Mouse (Mus musculus) midbrain, embryonic 14.5 days (tissue): ENCODE measurements at regions not wholly inside any gene's neighbourhood (a gene's known extent, or its start where the extent isn't known, plus 50 kb on each side); places are given as distances from the start of the nearest gene placed in this dataset.
A peak's percentile ranks its signal among the peaks of the same experiment; 100 is the strongest.

Source experiments
- ATAC-seq: fragments of 200-750 bp; cut with Nextera tagmentation; 2 replicates; pipeline ENCODE4 v1.8.0; 2017; ENCODE audit warnings: moderate number of reproducible peaks, moderate library complexity; ENCODE audit not compliant: low FRiP score, low TSS enrichment
- DNase-seq: peaks from one replicate; pipeline ENCODE4 v3.0.0-alpha.2; 2015
- H3K27ac ChIP-seq: fragments of 300-500 bp; sonication (generic); replicated peaks from 2 replicates; pipeline ENCODE4 v1.5.1; 2014; ENCODE audit warnings: mild to moderate bottlenecking, low read depth, low read length, moderate library complexity
- H3K27me3 ChIP-seq: fragments of 300-500 bp; sonication (generic); 2 replicates; pipeline ENCODE4 v1.6.1; 2014; ENCODE audit warnings: low read length, control low read depth, mixed read lengths; ENCODE audit not compliant: control insufficient read depth, insufficient read depth
- H3K36me3 ChIP-seq: fragments of 300-500 bp; sonication (generic); 2 replicates; pipeline ENCODE4 v1.6.1; 2014; ENCODE audit warnings: low read length, control low read depth; ENCODE audit not compliant: control insufficient read depth, insufficient read depth
- H3K4me1 ChIP-seq: fragments of 300-500 bp; sonication (generic); 2 replicates; pipeline ENCODE4 v1.6.1; 2014; ENCODE audit warnings: mild to moderate bottlenecking, antibody characterized with exemption, low read length, control low read depth; ENCODE audit not compliant: control insufficient read depth, insufficient read depth
- H3K4me2 ChIP-seq: fragments of 300-500 bp; sonication (generic); 2 replicates; pipeline ENCODE4 v1.6.1; 2014; ENCODE audit warnings: mild to moderate bottlenecking, low read length, moderate library complexity
- H3K4me3 ChIP-seq: fragments of 300-500 bp; sonication (generic); replicated peaks from 2 replicates; pipeline ENCODE4 v1.5.1; 2014; ENCODE audit warnings: low read depth, low read length
- H3K9ac ChIP-seq: fragments of 300-500 bp; sonication (generic); replicated peaks from 2 replicates; pipeline ENCODE4 v1.6.1; 2014; ENCODE audit warnings: mild to moderate bottlenecking, low read length, moderate library complexity
- H3K9me3 ChIP-seq: fragments of 300-500 bp; sonication (generic); 2 replicates; pipeline ENCODE4 v1.6.1; 2016; ENCODE audit warnings: low read length, control low read depth, mixed read lengths; ENCODE audit not compliant: control insufficient read depth
- WGBS: fragments of 180-500 bp; shearing (Covaris S2); extraction: QIAGEN DNeasy Blood & Tissue Kit; methylation state at CpG from one replicate; pipeline ENCODE4 v1.1.7; 2014; 5-methylcytosine and 5-hydroxymethylcytosine counted together

DNA sequence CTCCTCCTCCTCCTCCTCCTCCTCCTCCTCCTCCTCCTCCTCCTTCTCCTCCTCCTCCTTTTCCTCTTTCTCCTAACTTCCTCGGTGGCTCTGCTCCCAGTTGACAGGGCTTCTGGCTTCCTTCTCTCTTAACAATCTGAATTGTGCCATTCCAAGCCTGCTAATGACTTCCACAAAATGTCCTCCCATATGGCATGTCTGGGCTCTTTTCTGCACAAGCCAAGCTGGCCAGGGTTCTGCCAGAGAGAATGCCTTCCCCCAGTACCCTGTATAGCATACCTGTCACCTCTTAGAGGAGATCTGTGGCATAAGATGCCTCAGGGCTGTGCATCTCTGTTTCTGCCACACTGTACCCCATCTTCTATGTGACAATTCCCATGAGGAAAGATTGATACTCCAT lies 70.0 kb upstream of the B3gat1 start:
- Histone ChIP-seq H3K4me1 (no peaks in the 10 kb centered on the region; the same call in 1 of the 2 replicates), H3K27me3 (no peaks in the 10 kb centered on the region), H3K9me3 (no peaks in the 10 kb centered on the region), H3K27ac (no peak overlapping the region), H3K36me3 (no peaks in the 10 kb centered on the region), H3K4me2 (no peak overlapping the region), H3K4me3 (no peak overlapping the region), H3K9ac (no peak overlapping the region)
- 100% methylated on average over 1 of the region's 1 CpGs for WGBS
- ATAC-seq (no peak), DNase-seq (no peak)

DNA sequence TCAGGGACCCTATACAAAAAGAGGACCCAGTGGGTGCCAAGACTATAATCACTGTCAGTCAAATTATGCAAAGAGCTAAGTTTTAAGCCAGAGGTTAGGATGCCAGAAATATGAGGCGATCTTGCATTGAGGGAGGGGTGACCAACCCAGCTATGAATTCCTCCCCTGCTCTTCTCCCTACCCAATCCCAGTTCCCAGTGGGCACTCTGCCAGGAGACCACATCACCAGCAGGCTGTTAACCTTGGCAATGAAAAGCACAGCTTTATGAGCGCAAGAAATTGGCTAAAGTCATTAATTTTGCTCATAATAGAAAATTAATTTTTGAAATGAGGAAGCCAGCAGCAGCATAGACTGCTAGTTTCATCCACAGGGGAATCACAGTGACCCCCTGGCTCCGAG lies 65.7 kb upstream of the B3gat1 start:
- Histone ChIP-seq H3K27me3 (no peaks in the 10 kb centered on the region), H3K4me1 (no peaks in the 10 kb centered on the region; the same call in 1 of the 2 replicates), H3K9me3 (no peaks in the 10 kb centered on the region), H3K36me3 (no peaks in the 10 kb centered on the region), H3K27ac (no peak overlapping the region), H3K9ac (no peak overlapping the region), H3K4me3 (no peak overlapping the region), H3K4me2 (no peak overlapping the region)
- WGBS, result 76% methylated on average over 3 of the region's 3 CpGs
- ATAC-seq (no peak), DNase-seq (peak; percentile 27)

DNA sequence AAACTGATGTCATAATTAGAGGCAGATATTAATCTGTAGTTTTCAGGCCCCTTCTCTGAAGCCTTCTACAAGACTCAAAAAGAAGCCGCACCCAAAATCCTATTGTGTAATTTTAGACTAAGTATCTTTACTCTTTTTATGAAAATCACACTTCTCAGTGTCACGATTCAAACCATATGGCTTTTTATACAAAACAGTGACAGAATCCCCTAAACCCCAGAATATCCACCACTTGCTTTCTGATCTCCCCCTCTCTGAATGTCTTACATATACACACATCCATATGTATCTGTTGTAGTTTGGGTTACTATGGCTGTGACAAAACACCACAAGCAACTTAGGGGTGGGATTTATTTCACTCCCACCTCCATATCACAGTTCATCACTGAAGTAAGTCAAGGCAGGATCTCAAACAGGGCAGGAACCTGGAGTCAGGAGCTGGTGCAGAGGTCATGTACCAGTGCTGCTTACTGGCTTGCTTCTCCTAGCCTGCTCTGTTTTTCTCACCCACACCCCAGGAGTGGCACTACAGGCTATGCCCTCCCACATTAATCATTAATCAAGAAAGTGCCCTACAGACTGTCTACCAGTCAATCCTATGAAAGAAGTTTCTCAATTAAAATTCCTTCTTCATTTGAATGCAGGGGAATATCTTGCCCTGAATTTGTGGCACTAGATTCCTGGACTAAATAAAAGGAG lies 59.3 kb upstream of the B3gat1 start:
- Histone ChIP-seq H3K4me3 (no peak overlapping the region), H3K27ac (no peak overlapping the region), H3K4me2 (no peak overlapping the region), H3K4me1 (no peaks in the 10 kb centered on the region), H3K9me3 (no peaks in the 10 kb centered on the region), H3K9ac (no peak overlapping the region), H3K27me3 (no peaks in the 10 kb centered on the region), H3K36me3 (no peaks in the 10 kb centered on the region)
- DNase-seq (no peak), ATAC-seq (no peak)
- WGBS, result 99% methylated on average over 2 of the region's 2 CpGs

DNA sequence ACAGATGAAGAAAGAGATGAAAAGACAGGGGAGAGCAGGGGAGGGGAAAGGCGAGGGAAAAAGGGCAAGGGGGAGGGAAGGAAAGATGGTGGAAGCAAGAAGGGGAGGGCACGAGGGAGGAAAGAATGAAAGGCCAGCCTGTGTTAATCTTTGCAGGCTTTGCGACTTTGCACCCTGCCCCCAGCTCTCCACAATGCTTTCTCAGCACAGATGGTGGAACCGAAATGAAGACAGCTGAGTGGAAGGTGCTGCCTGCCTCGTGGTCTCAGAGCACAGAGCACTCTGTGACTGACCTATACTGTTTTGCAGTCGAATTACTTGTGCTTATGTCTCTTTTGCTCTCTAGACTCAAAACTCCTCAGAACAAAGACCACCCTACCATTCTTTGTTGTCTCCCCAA lies 55.2 kb upstream of the B3gat1 start:
- no peaks in the 10 kb centered on the region for H3K9me3 ChIP-seq
- 16% methylated on average over 6 of the region's 6 CpGs for WGBS
- peak; percentile 11 for DNase-seq
- H3K4me1 ChIP-seq, result no peaks in the 10 kb centered on the region
- no peak overlapping the region for H3K9ac ChIP-seq
- no peaks in the 10 kb centered on the region for H3K36me3 ChIP-seq
- H3K27ac ChIP-seq, result no peak overlapping the region
- H3K4me2 ChIP-seq, result no peak overlapping the region
- no peak for ATAC-seq
- no peak overlapping the region for H3K4me3 ChIP-seq
- H3K27me3 ChIP-seq, result no peaks in the 10 kb centered on the region

DNA sequence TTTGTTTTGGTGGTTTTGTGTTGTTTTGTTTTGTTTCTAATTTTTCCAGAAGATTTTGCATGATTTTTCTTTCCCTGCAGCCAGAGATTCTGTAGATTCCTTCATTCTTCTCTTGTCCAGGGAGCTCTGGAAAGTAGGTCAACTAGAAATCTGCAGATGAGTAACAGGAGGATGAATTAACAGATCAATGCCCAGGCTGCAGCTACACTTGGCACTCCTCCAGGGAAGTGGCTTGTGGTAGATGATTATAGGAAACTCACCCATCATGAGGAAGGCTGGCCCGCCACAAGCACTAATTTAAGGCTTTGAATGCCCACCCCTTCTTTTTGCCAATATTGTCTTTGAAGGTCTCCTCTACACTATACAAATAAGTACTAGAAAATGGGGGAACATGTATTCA lies 52.0 kb upstream of the B3gat1 start:
- DNase-seq (no peak), ATAC-seq (no peak)
- Histone ChIP-seq H3K4me3 (no peak overlapping the region), H3K4me2 (no peak overlapping the region), H3K27me3 (no peaks in the 10 kb centered on the region), H3K27ac (no peak overlapping the region), H3K9ac (no peak overlapping the region), H3K9me3 (no peaks in the 10 kb centered on the region), H3K36me3 (no peaks in the 10 kb centered on the region), H3K4me1 (no peaks in the 10 kb centered on the region)
- WGBS, result 63% methylated on average over 1 of the region's 1 CpGs
